Mouse (Mus musculus) brain, embryonic 14.5 days (tissue): ENCODE measurements around the gene Fblim1.

Source experiments
- CTCF ChIP-seq: fragments of 200-500 bp; IDR thresholded peaks from 2 replicates; pipeline ENCODE4 v1.5.1; 2012; ENCODE audit warnings: inconsistent platforms, mild to moderate bottlenecking, moderate library complexity, borderline replicate concordance; ENCODE audit not compliant: insufficient read depth, insufficient read length; ENCODE audit errors: extremely low read depth
- POLR2A ChIP-seq: fragments of 200-500 bp; IDR thresholded peaks from 2 replicates; pipeline ENCODE4 v1.6.1; 2012; ENCODE audit warnings: mild to moderate bottlenecking, inconsistent platforms, borderline replicate concordance; ENCODE audit not compliant: poor library complexity, insufficient read depth, insufficient read length, severe bottlenecking; ENCODE audit errors: extremely low read depth

DNA sequence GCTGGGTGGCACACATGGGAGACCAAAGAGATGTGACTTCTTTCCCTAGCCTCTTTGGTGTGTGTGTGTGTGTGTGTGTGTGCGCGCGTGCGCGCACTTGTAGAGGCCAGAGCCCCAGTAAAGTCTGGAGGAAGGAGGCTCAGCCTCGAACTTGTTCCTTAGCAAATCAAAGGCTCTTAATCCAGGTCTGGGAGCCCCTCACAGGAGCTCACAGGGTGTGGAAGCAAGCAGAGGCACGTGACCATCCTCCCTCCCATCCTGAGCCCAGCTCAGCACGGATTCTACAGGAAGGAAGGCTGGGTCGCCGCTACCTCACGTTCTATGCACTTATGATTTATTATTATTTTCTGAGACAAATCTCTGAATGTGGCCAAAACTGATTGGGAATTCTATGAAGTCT, 29.5 kb downstream of the Fblim1 start:
- TF ChIP-seq CTCF, result no peak
- TF ChIP-seq POLR2A, result no peak
